Mouse (Mus musculus): Measurements from ENCODE around the gene Zcchc9. TPM values are rescaled to one million over a fixed set of nuclear protein-coding genes. Genes with fewer than 3 reads are reported as not detected.

Zcchc9 gene
- polyA plus RNA-seq (2012; fragmentation: generic; extraction: Trizol): 16.4 TPM
- long read RNA-seq, experiment 1, transcript Zcchc9-201 (6 exons, 1,541 nt): major isoform, 28 of 40 reads
- long read RNA-seq, experiment 1, partial matches to known transcripts: 5 of 40 reads
- long read RNA-seq, experiment 1, other reads (novel, unspliced or antisense): 7 of 40 reads
- long read RNA-seq, experiment 2, transcript Zcchc9-201 (6 exons, 1,541 nt): major isoform, 53 of 74 reads
- long read RNA-seq, experiment 2, partial matches to known transcripts: 4 of 74 reads
- long read RNA-seq, experiment 2, other reads (novel, unspliced or antisense): 17 of 74 reads

DNA sequence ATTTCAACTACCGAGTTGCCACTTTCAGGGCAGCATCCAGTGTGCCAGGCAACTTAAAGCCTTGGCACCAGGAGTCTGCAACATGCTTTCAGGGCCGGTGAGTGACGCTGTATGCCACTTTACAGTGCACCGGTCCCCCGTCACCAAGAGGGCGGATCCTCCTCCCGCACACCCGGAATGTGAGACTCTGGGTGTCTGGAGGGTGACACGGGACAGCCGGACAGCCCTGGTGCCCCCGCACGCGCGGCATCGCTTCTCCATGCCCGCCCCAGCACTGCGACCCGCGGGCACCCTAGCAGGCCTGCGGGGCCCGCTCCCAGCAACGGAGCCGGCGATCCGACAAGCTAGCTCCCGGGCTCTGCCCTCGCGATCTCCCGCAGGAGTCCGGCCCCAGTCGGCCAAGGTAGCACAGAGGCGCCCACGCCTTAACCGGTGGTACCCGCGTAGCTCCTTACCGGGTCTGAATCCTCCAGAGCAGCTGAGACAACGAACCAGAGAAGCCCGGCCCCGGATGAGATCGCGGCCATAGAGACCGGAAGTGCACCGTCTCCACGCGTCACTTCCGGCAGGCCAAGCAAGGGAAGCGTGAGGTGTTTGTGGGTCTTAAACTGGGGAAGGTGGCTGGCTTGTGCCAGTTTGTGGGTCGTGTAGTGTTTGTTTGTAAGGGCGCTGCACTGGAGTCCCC lies at the start of gene Zcchc9:
Gene Zcchc9 (minus strand): TSS at position 551 of the 685 bp plus-strand sequence.
- Histone ChIP-seq H3ac (ENCODE audit: control insufficient read depth, insufficient read length, low read depth) (peak within 1 kb of the TSS; percentile 92), H3K27me3 (ENCODE audit: control insufficient read depth, insufficient read depth, insufficient read length) (no peaks in the 10 kb centered on the region), H3K4me3 (ENCODE audit: insufficient read depth, poor library complexity, severe bottlenecking) (peak within 1 kb of the TSS; percentile 87), H3K79me3 (ENCODE audit: low read depth) (peaks cover 27% of the 10 kb centered on the region), H3K79me2 (ENCODE audit: control insufficient read depth, insufficient read depth) (peaks cover 33% of the 10 kb centered on the region), H3K36me3 (ENCODE audit: control insufficient read depth, insufficient read depth) (peaks cover 23% of the 10 kb centered on the region)
- TF ChIP-seq MYOD1 (IDR thresholded peaks at IDR 0.05; ENCODE audit: control insufficient read depth, insufficient read length, low read depth) (no peak), MAX (IDR thresholded peaks at IDR 0.05) (peak; percentile 72)

DNA sequence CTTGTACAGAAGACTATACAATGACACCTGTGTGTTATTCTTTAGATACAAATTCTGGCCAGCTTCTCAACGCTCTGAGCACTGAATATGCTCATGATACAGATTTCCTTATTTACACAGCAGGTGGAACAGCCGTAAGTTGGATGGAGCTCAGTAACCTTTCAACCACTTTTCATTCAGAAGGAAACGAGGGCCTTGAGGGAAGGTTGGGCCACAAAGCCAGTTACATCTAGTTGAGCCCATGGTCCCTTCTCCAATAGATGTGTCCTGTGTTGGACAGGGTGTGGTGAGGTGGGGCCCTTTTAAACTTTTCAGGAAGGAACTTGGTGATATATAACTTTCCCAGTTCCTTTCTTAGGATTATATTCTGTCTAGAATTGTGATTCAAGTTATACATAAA lies 46.9 kb upstream of the Zcchc9 start:
- H3K27me3 ChIP-seq (ENCODE audit: control insufficient read depth, insufficient read depth, insufficient read length): no peaks in the 10 kb centered on the region
- H3K4me3 ChIP-seq (ENCODE audit: insufficient read depth, poor library complexity, severe bottlenecking): no peak overlapping the region
- TF ChIP-seq MYOD1 (IDR thresholded peaks at IDR 0.05; ENCODE audit: control insufficient read depth, insufficient read length, low read depth) (no peak), FOSL1 (IDR thresholded peaks at IDR 0.05; ENCODE audit: insufficient read depth, low read length, poor library complexity, severe bottlenecking) (no peak), CEBPB (IDR thresholded peaks at IDR 0.05; ENCODE audit: low read depth) (no peak), MYOG (IDR thresholded peaks at IDR 0.05; ENCODE audit: control insufficient read depth, extremely low read depth, insufficient read length) (no peak), CTCF (IDR thresholded peaks at IDR 0.05; ENCODE audit: control insufficient read depth, insufficient read depth, insufficient read length) (no peak), USF1 (IDR thresholded peaks at IDR 0.05; ENCODE audit: low read depth) (no peak)

DNA sequence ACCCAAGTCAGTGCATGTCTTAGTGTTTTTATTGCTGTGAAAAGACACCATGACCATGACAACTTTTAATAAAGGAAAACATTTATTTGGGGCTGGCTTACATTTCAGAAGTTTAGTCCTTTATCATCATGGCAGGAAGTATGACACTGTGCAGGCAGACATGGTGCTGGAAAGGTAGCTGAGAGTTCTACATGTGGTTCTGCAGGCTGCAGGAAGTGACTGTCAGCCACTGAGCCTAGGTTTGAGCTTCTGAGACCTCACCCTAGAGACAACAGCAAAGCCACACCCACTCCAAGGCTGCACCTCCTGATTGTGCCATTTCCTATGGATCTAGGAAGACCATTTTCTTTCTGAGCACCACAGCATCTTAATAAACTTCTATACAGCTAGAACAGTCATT lies 20.4 kb upstream of the Zcchc9 start:
- TF ChIP-seq FOSL1 (IDR thresholded peaks at IDR 0.05; ENCODE audit: insufficient read depth, low read length, poor library complexity, severe bottlenecking) (no peak), CEBPB (IDR thresholded peaks at IDR 0.05; ENCODE audit: low read depth) (no peak), CTCF (IDR thresholded peaks at IDR 0.05; ENCODE audit: control insufficient read depth, insufficient read depth, insufficient read length) (no peak), USF1 (IDR thresholded peaks at IDR 0.05; ENCODE audit: low read depth) (no peak), MYOG (IDR thresholded peaks at IDR 0.05; ENCODE audit: control insufficient read depth, extremely low read depth, insufficient read length) (no peak), MAX (IDR thresholded peaks at IDR 0.05) (no peak), MYOD1 (IDR thresholded peaks at IDR 0.05; ENCODE audit: control insufficient read depth, insufficient read length, low read depth) (no peak)
- Histone ChIP-seq H3K36me3 (ENCODE audit: control insufficient read depth, insufficient read depth) (no peaks in the 10 kb centered on the region), H3K79me2 (ENCODE audit: control insufficient read depth, insufficient read depth) (no peaks in the 10 kb centered on the region), H3ac (ENCODE audit: control insufficient read depth, insufficient read length, low read depth) (no peak overlapping the region), H3K79me3 (ENCODE audit: low read depth) (no peaks in the 10 kb centered on the region), H3K27me3 (ENCODE audit: control insufficient read depth, insufficient read depth, insufficient read length) (no peaks in the 10 kb centered on the region), H3K4me3 (ENCODE audit: insufficient read depth, poor library complexity, severe bottlenecking) (no peak overlapping the region)

More for the DNA sequence above, 46.9 kb upstream of the Zcchc9 start:
- H3K79me3 ChIP-seq (ENCODE audit: low read depth): no peaks in the 10 kb centered on the region
- H3K79me2 ChIP-seq (ENCODE audit: control insufficient read depth, insufficient read depth): no peaks in the 10 kb centered on the region
- H3ac ChIP-seq (ENCODE audit: control insufficient read depth, insufficient read length, low read depth): no peak overlapping the region
- H3K36me3 ChIP-seq (ENCODE audit: control insufficient read depth, insufficient read depth): no peaks in the 10 kb centered on the region

DNA sequence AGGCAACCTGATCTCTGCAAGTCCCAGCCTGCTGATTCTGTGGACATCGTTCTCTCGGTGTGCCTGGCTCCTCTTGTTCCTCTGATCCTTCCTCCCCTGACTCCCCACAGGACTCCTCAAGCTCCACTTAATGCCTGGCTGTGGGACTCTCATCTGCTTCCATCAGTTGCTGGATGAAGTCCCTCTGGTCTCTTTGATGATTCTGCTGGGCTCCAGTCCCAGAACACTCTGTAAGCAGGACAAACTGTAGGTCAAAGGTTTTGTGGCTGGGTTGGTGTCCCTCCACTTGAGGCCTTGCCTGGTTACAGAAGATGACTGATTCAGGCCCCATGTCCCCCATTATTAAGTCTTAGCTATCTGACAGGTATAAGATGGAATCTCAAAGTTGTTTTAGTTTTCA lies 18.6 kb upstream of the Zcchc9 start:
- Histone ChIP-seq H3K79me2 (ENCODE audit: control insufficient read depth, insufficient read depth) (no peaks in the 10 kb centered on the region), H3K36me3 (ENCODE audit: control insufficient read depth, insufficient read depth) (no peaks in the 10 kb centered on the region), H3K79me3 (ENCODE audit: low read depth) (no peaks in the 10 kb centered on the region), H3ac (ENCODE audit: control insufficient read depth, insufficient read length, low read depth) (no peak overlapping the region), H3K27me3 (ENCODE audit: control insufficient read depth, insufficient read depth, insufficient read length) (no peaks in the 10 kb centered on the region), H3K4me3 (ENCODE audit: insufficient read depth, poor library complexity, severe bottlenecking) (no peak overlapping the region)
- TF ChIP-seq MYOD1 (IDR thresholded peaks at IDR 0.05; ENCODE audit: control insufficient read depth, insufficient read length, low read depth): no peak
- no peak for TF ChIP-seq FOSL1 (IDR thresholded peaks at IDR 0.05; ENCODE audit: insufficient read depth, low read length, poor library complexity, severe bottlenecking)
- no peak for TF ChIP-seq MAX (IDR thresholded peaks at IDR 0.05)
- TF ChIP-seq MYOG (IDR thresholded peaks at IDR 0.05; ENCODE audit: control insufficient read depth, extremely low read depth, insufficient read length): no peak
- no peak for TF ChIP-seq CEBPB (IDR thresholded peaks at IDR 0.05; ENCODE audit: low read depth)

DNA sequence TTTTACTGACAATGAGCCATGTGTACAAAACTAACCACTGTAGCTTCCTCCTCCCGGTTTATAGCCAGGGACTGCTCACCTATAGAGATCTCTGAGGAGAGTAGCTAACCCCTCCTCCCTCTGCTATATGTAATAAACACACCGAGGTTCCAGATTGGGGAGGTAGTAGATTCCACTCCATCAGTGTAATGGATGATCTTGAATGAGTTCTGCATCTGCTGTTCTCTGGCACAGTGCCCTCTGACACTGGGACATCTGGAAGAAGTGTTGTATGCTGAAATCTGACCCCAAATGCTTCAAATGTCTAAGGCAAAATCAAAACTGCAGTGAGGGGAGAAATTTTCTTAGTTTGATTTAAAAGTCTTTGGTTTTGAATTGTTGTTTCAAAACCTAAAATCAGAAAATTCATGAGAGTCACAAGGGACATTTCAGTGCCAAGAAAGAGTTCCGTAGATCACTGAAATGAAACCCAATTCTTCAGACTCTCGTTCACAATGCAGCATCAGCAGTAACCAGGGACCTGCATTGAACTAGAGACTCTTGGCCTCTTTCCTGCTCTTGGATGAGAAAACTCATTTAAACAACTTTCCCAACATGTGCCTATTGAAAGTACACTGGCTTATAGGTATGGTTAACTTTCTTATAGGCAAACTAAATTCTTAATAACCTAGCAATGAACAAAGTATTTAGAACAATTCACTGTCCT lies 17.5 kb upstream of the Zcchc9 start:
- Histone ChIP-seq H3K4me3 (ENCODE audit: insufficient read depth, poor library complexity, severe bottlenecking) (no peak overlapping the region), H3K79me3 (ENCODE audit: low read depth) (no peaks in the 10 kb centered on the region), H3K79me2 (ENCODE audit: control insufficient read depth, insufficient read depth) (no peaks in the 10 kb centered on the region), H3ac (ENCODE audit: control insufficient read depth, insufficient read length, low read depth) (no peak overlapping the region), H3K27me3 (ENCODE audit: control insufficient read depth, insufficient read depth, insufficient read length) (no peaks in the 10 kb centered on the region), H3K36me3 (ENCODE audit: control insufficient read depth, insufficient read depth) (no peaks in the 10 kb centered on the region)
- no peak for TF ChIP-seq FOSL1 (IDR thresholded peaks at IDR 0.05; ENCODE audit: insufficient read depth, low read length, poor library complexity, severe bottlenecking)
- no peak for TF ChIP-seq MAX (IDR thresholded peaks at IDR 0.05)
- no peak for TF ChIP-seq USF1 (IDR thresholded peaks at IDR 0.05; ENCODE audit: low read depth)
- TF ChIP-seq CTCF (IDR thresholded peaks at IDR 0.05; ENCODE audit: control insufficient read depth, insufficient read depth, insufficient read length): no peak
- TF ChIP-seq CEBPB (IDR thresholded peaks at IDR 0.05; ENCODE audit: low read depth): no peak
- TF ChIP-seq MYOD1 (IDR thresholded peaks at IDR 0.05; ENCODE audit: control insufficient read depth, insufficient read length, low read depth): no peak
- TF ChIP-seq MYOG (IDR thresholded peaks at IDR 0.05; ENCODE audit: control insufficient read depth, extremely low read depth, insufficient read length): no peak

Data from C2C12 (cell line).